Mouse (Mus musculus) cerebellum, adult 2 months (tissue): ENCODE data around the gene Dbx1.

Experiments
- CTCF ChIP-seq: fragments of 200-500 bp; IDR thresholded peaks from 2 replicates; pipeline ENCODE4 v1.5.1; 2011; ENCODE audit warnings: low read depth, mild to moderate bottlenecking, control low read depth, low read length, moderate library complexity, borderline replicate concordance; ENCODE audit not compliant: insufficient read depth
- POLR2A ChIP-seq: fragments of 200-500 bp; IDR thresholded peaks from 2 replicates; pipeline ENCODE4 v1.6.1; 2011; ENCODE audit warnings: low read length, control low read depth, borderline replicate concordance; ENCODE audit not compliant: insufficient read depth

- TF ChIP-seq CTCF (no peak), POLR2A (no peak)
Observed at GRCm38 (mm10) chr7:49637281-49637680, 632 bp upstream of the Dbx1 start.
